Mouse (Mus musculus) mammary gland, adult 2 months (tissue): ENCODE data around the gene Styx. TPM values are rescaled to one million over a fixed set of nuclear protein-coding genes. Genes with fewer than 3 reads are reported as not detected.

Source experiments
- polyA plus RNA-seq: library from polyadenylated mRNA; depleted of rRNA; stranded (reverse); fragments of >200 nt; gene quantifications from 2 replicates; pipeline ENCODE4 v1.2.3, GENCODE M21; 2012; ENCODE audit warnings: low replicate concordance; rRNA removed

The Styx gene
- polyA plus RNA-seq: 6.2 and 45.3 TPM in 2 replicates

GRCm38 (mm10) chr14:45350931-45351859 lies at the start of gene Styx:
Styx (plus strand) TSS chr14:45351093.

GRCm38 (mm10) chr14:45318426-45319236 lies 32.3 kb upstream of the Styx start, which contains the start of gene Ero1l:
Ero1l (minus strand) TSS chr14:45318771.

GRCm38 (mm10) chr14:45329589-45330181 lies 21.2 kb upstream of the Styx start, which contains the start of gene Psmc6:
Psmc6 (plus strand) TSS chr14:45329788.

GRCm38 (mm10) chr14:45404813-45405212 lies 53.9 kb downstream of the Styx start, which contains the start of gene Gnpnat1:
Gnpnat1 (minus strand) TSS chr14:45404913.

Other genes with a start within 250 kb of the Styx start
- gene Gpr137c, start 131.4 kb upstream of the Styx start, polyA plus RNA-seq: 6.9 and 20.8 TPM in 2 replicates
- 4.1 and 8.9 TPM in 2 replicates for gene Txndc16, start 130.8 kb upstream of the Styx start, polyA plus RNA-seq
- 3.7 and 8.5 TPM in 2 replicates for gene Ero1l, start 32.3 kb upstream of the Styx start, polyA plus RNA-seq
- gene Psmc6, start 21.3 kb upstream of the Styx start, polyA plus RNA-seq: 10.7 and 44.8 TPM in 2 replicates
- gene Gnpnat1, start 53.8 kb downstream of the Styx start, polyA plus RNA-seq: 2.5 and 7.3 TPM in 2 replicates
- 26.8 and 67.7 TPM in 2 replicates for gene Fermt2, start 179.0 kb downstream of the Styx start, polyA plus RNA-seq